Mouse (Mus musculus) liver, embryonic 15.5 days (tissue): ENCODE data around the gene Crygs. TPM values are rescaled to one million over a fixed set of nuclear protein-coding genes. Genes with fewer than 3 reads are reported as not detected.
A peak's percentile ranks its signal among the peaks of the same experiment; 100 is the strongest.

ENCODE experiments used
- ATAC-seq: fragments of 200-750 bp; cut with Nextera tagmentation; 2 replicates; pipeline ENCODE4 v1.8.0; 2017; ENCODE audit warnings: moderate number of reproducible peaks, mild to moderate bottlenecking, moderate library complexity; ENCODE audit not compliant: insufficient read depth
- H3K27ac ChIP-seq: fragments of 300-500 bp; sonication (generic); replicated peaks from 2 replicates; pipeline ENCODE4 v1.5.1; 2015; ENCODE audit warnings: mild to moderate bottlenecking, inconsistent platforms
- H3K27me3 ChIP-seq: fragments of 300-500 bp; sonication (generic); 2 replicates; pipeline ENCODE4 v1.6.1; 2015; ENCODE audit warnings: mild to moderate bottlenecking, inconsistent platforms
- H3K36me3 ChIP-seq: fragments of 300-500 bp; sonication (generic); replicated peaks from 2 replicates; pipeline ENCODE4 v1.6.1; 2015; ENCODE audit warnings: moderate library complexity, mild to moderate bottlenecking, inconsistent platforms
- H3K4me1 ChIP-seq: fragments of 300-500 bp; sonication (generic); replicated peaks from 2 replicates; pipeline ENCODE4 v1.6.1; 2015; ENCODE audit warnings: inconsistent platforms
- H3K4me2 ChIP-seq: fragments of 300-500 bp; sonication (generic); 2 replicates; pipeline ENCODE4 v1.6.1; 2015; ENCODE audit warnings: moderate library complexity, mild to moderate bottlenecking, inconsistent platforms
- H3K4me3 ChIP-seq: fragments of 300-500 bp; sonication (generic); replicated peaks from 2 replicates; pipeline ENCODE4 v1.5.1; 2015; ENCODE audit warnings: mild to moderate bottlenecking, inconsistent platforms
- H3K9ac ChIP-seq: fragments of 300-500 bp; sonication (generic); 2 replicates; pipeline ENCODE4 v1.6.1; 2015; ENCODE audit warnings: moderate library complexity, mild to moderate bottlenecking, inconsistent platforms
- H3K9me3 ChIP-seq: fragments of 300-500 bp; sonication (generic); replicated peaks from 2 replicates; pipeline ENCODE4 v1.6.1; 2016; ENCODE audit warnings: inconsistent platforms
- WGBS: fragments of 180-500 bp; shearing (Covaris S2); methylation state at CpG from one replicate; pipeline ENCODE4 v1.1.7; 2015; ENCODE audit warnings: mixed read lengths; ENCODE audit not compliant: insufficient replicate concordance; 5-methylcytosine and 5-hydroxymethylcytosine counted together
- polyA plus RNA-seq: library from polyadenylated mRNA; unstranded; fragments of >200 nt; fragmentation: Nextera tagmentation; extraction: Ambion mirVana; gene quantifications from 2 replicates; pipeline ENCODE4 v1.2.1, GENCODE M21; 2015

Crygs gene
- polyA plus RNA-seq, 1 experiment from 2014 or later: 0.16 TPM

- H3K36me3 ChIP-seq: peaks cover 77% of the 10 kb centered on the region
- H3K4me2 ChIP-seq: no peak overlapping the region
- no peaks in the 10 kb centered on the region for H3K9me3 ChIP-seq
- no peak overlapping the region for H3K27ac ChIP-seq
- no peak for ATAC-seq
- H3K4me3 ChIP-seq: no peak overlapping the region
- 79% methylated on average over 3 of the region's 3 CpGs for WGBS
- no peaks in the 10 kb centered on the region for H3K4me1 ChIP-seq
- H3K9ac ChIP-seq: no peak overlapping the region
- H3K27me3 ChIP-seq: no peaks in the 10 kb centered on the region
Observed at GRCm38 (mm10) chr16:22832932-22833525, 21.7 kb upstream of the Crygs start.

- WGBS: 62% methylated on average over 8 of the region's 8 CpGs
- H3K36me3 ChIP-seq: peaks cover 83% of the 10 kb centered on the region
Observed at GRCm38 (mm10) chr16:22820731-22821130, 9.4 kb upstream of the Crygs start.

GRCm38 (mm10) chr16:22807468-22808070 lies 3.8 kb downstream of the Crygs start:
- H3K36me3 ChIP-seq: 0 out of 2 replicates have a peak, but pooled peaks cover 1% of the 10 kb centered on the region
- peaks cover 5% of the 10 kb centered on the region; the same call in 1 of the 2 replicates for H3K27me3 ChIP-seq
- no peak overlapping the region for H3K4me3 ChIP-seq
- H3K27ac ChIP-seq: no peak overlapping the region
- no peaks in the 10 kb centered on the region for H3K9me3 ChIP-seq
- no peak for ATAC-seq
- 5% methylated on average over 17 of the region's 17 CpGs for WGBS
- H3K4me1 ChIP-seq: no peaks in the 10 kb centered on the region
- H3K4me2 ChIP-seq: peak overlapping the region; percentile 32; the same call in 1 of the 2 replicates
- H3K9ac ChIP-seq: no peak overlapping the region

More at GRCm38 (mm10) chr16:22820731-22821130, 9.4 kb upstream of the Crygs start:
- H3K9ac ChIP-seq: no peak overlapping the region
- no peak for ATAC-seq
- H3K27me3 ChIP-seq: no peaks in the 10 kb centered on the region
- no peaks in the 10 kb centered on the region for H3K9me3 ChIP-seq
- H3K4me1 ChIP-seq: no peaks in the 10 kb centered on the region
- H3K4me3 ChIP-seq: no peak overlapping the region
- H3K4me2 ChIP-seq: no peak overlapping the region
- H3K27ac ChIP-seq: no peak overlapping the region

GRCm38 (mm10) chr16:22802786-22803185 lies 8.6 kb downstream of the Crygs start:
- Histone ChIP-seq H3K4me1 (no peaks in the 10 kb centered on the region), H3K4me3 (no peak overlapping the region), H3K36me3 (no peaks in the 10 kb centered on the region), H3K27me3 (peaks cover 3% of the 10 kb centered on the region; the same call in 1 of the 2 replicates), H3K9ac (no peak overlapping the region), H3K9me3 (no peaks in the 10 kb centered on the region), H3K4me2 (no peak overlapping the region), H3K27ac (no peak overlapping the region)
- ATAC-seq: no peak
- WGBS: 65% methylated on average over 7 of the region's 7 CpGs

- ATAC-seq: no peak
- H3K9ac ChIP-seq: no peak overlapping the region
- H3K4me2 ChIP-seq: no peak overlapping the region
- no peaks in the 10 kb centered on the region for H3K9me3 ChIP-seq
- H3K27me3 ChIP-seq: peaks cover 3% of the 10 kb centered on the region; the same call in 1 of the 2 replicates
- H3K4me1 ChIP-seq: no peaks in the 10 kb centered on the region
- no peak overlapping the region for H3K4me3 ChIP-seq
- no peaks in the 10 kb centered on the region for H3K36me3 ChIP-seq
- WGBS: 49% methylated on average over 5 of the region's 5 CpGs
- H3K27ac ChIP-seq: no peak overlapping the region
Observed at GRCm38 (mm10) chr16:22800849-22801109, 10.6 kb downstream of the Crygs start.

GRCm38 (mm10) chr16:22800026-22800848 lies 11.1 kb downstream of the Crygs start:
- H3K36me3 ChIP-seq: no peaks in the 10 kb centered on the region
- no peaks in the 10 kb centered on the region for H3K9me3 ChIP-seq
- no peak overlapping the region for H3K4me3 ChIP-seq
- no peaks in the 10 kb centered on the region for H3K4me1 ChIP-seq
- WGBS: 59% methylated on average over 6 of the region's 6 CpGs
- no peak overlapping the region for H3K27ac ChIP-seq
- no peak overlapping the region for H3K4me2 ChIP-seq
- peaks cover 3% of the 10 kb centered on the region; the same call in 1 of the 2 replicates for H3K27me3 ChIP-seq
- no peak overlapping the region for H3K9ac ChIP-seq
- no peak for ATAC-seq

- no peaks in the 10 kb centered on the region for H3K4me1 ChIP-seq
- H3K9me3 ChIP-seq: no peaks in the 10 kb centered on the region
- 34% methylated on average over 3 of the region's 3 CpGs for WGBS
- no peak overlapping the region for H3K4me3 ChIP-seq
- H3K9ac ChIP-seq: no peak overlapping the region
- no peak overlapping the region for H3K4me2 ChIP-seq
- H3K27me3 ChIP-seq: peaks cover 3% of the 10 kb centered on the region; the same call in 1 of the 2 replicates
- ATAC-seq: no peak
- no peaks in the 10 kb centered on the region for H3K36me3 ChIP-seq
- H3K27ac ChIP-seq: no peak overlapping the region
Observed at GRCm38 (mm10) chr16:22798520-22798919, 12.9 kb downstream of the Crygs start.

GRCm38 (mm10) chr16:22797521-22797920 lies 13.9 kb downstream of the Crygs start:
- Histone ChIP-seq H3K36me3 (no peaks in the 10 kb centered on the region), H3K9ac (no peak overlapping the region), H3K27ac (no peak overlapping the region), H3K9me3 (no peaks in the 10 kb centered on the region), H3K4me1 (no peaks in the 10 kb centered on the region), H3K4me3 (no peak overlapping the region), H3K27me3 (peaks cover 3% of the 10 kb centered on the region; the same call in 1 of the 2 replicates), H3K4me2 (no peak overlapping the region)
- WGBS: 59% methylated on average over 5 of the region's 5 CpGs
- no peak for ATAC-seq

GRCm38 (mm10) chr16:22795497-22795896 lies 15.9 kb downstream of the Crygs start:
- Histone ChIP-seq H3K9me3 (no peaks in the 10 kb centered on the region), H3K4me1 (no peaks in the 10 kb centered on the region), H3K36me3 (no peaks in the 10 kb centered on the region), H3K27ac (no peak overlapping the region), H3K4me2 (no peak overlapping the region), H3K27me3 (peaks cover 3% of the 10 kb centered on the region; the same call in 1 of the 2 replicates), H3K9ac (no peak overlapping the region), H3K4me3 (no peak overlapping the region)
- ATAC-seq: no peak
- WGBS: 65% methylated on average over 3 of the region's 3 CpGs

- H3K4me1 ChIP-seq: no peaks in the 10 kb centered on the region
- H3K9me3 ChIP-seq: no peaks in the 10 kb centered on the region
- no peak for ATAC-seq
- no peaks in the 10 kb centered on the region for H3K27me3 ChIP-seq
- 21% methylated on average over 2 of the region's 2 CpGs for WGBS
- H3K36me3 ChIP-seq: no peaks in the 10 kb centered on the region
- no peak overlapping the region for H3K9ac ChIP-seq
- no peak overlapping the region for H3K4me2 ChIP-seq
- no peak overlapping the region for H3K4me3 ChIP-seq
- no peak overlapping the region for H3K27ac ChIP-seq
Observed at GRCm38 (mm10) chr16:22791235-22791634, 20.1 kb downstream of the Crygs start.

GRCm38 (mm10) chr16:22789908-22790367 lies 21.4 kb downstream of the Crygs start:
- H3K4me3 ChIP-seq: no peak overlapping the region
- no peak overlapping the region for H3K27ac ChIP-seq
- no peak overlapping the region for H3K4me2 ChIP-seq
- WGBS: 48% methylated on average over 10 of the region's 10 CpGs
- H3K27me3 ChIP-seq: no peaks in the 10 kb centered on the region
- ATAC-seq: no peak
- H3K9me3 ChIP-seq: no peaks in the 10 kb centered on the region
- no peaks in the 10 kb centered on the region for H3K36me3 ChIP-seq
- H3K4me1 ChIP-seq: no peaks in the 10 kb centered on the region
- H3K9ac ChIP-seq: no peak overlapping the region
